Mouse (Mus musculus) bone marrow, adult 2 months (tissue): ENCODE data around the gene Tmem274.

Experiments
- CTCF ChIP-seq: fragments of 200-500 bp; IDR thresholded peaks from 2 replicates; pipeline ENCODE4 v1.5.1; 2011; ENCODE audit warnings: low read length, control low read depth; ENCODE audit not compliant: control insufficient read depth, insufficient read depth
- POLR2A ChIP-seq: fragments of 200-500 bp; IDR thresholded peaks from 2 replicates; pipeline ENCODE4 v1.6.1; 2011; ENCODE audit warnings: low read depth, mild to moderate bottlenecking, control low read depth, low read length, borderline replicate concordance; ENCODE audit not compliant: control insufficient read depth

- TF ChIP-seq CTCF (no peak), POLR2A (no peak)
Observed at GRCm38 (mm10) chr4:149525811-149526210, 48.6 kb downstream of the Tmem274 start.
